Mouse (Mus musculus) limb, embryonic 11.5 days (tissue): ENCODE data around the gene Epha8. TPM values are rescaled to one million over a fixed set of nuclear protein-coding genes. Genes with fewer than 3 reads are reported as not detected.

Experiments used
- ATAC-seq: fragments of 200-750 bp; cut with Nextera tagmentation; 2 replicates; pipeline ENCODE4 v1.8.0; 2017; ENCODE audit warnings: low read depth; ENCODE audit not compliant: insufficient number of reproducible peaks, low FRiP score, low TSS enrichment
- DNase-seq: peaks from one replicate; pipeline ENCODE4 v3.0.0-alpha.2; 2015; ENCODE audit warnings: low spot score
- H3K27ac ChIP-seq: fragments of 300-500 bp; sonication (generic); replicated peaks from 2 replicates; pipeline ENCODE4 v1.5.1; 2014; ENCODE audit warnings: low read depth, mild to moderate bottlenecking, low read length
- H3K27me3 ChIP-seq: fragments of 300-500 bp; sonication (generic); 2 replicates; pipeline ENCODE4 v1.6.1; 2014; ENCODE audit warnings: mild to moderate bottlenecking, low read length, mixed read lengths; ENCODE audit not compliant: control insufficient read depth, insufficient read depth
- H3K36me3 ChIP-seq: fragments of 300-500 bp; sonication (generic); 2 replicates; pipeline ENCODE4 v1.6.1; 2014; ENCODE audit warnings: mild to moderate bottlenecking, low read length, moderate library complexity, mixed read lengths; ENCODE audit not compliant: control insufficient read depth, insufficient read depth
- H3K4me1 ChIP-seq: fragments of 300-500 bp; sonication (generic); 2 replicates; pipeline ENCODE4 v1.6.1; 2014; ENCODE audit warnings: low read length, mixed read lengths; ENCODE audit not compliant: control insufficient read depth, insufficient read depth
- H3K4me2 ChIP-seq: fragments of 300-500 bp; sonication (generic); 2 replicates; pipeline ENCODE4 v1.6.1; 2014; ENCODE audit warnings: low read depth, mild to moderate bottlenecking, moderate library complexity; ENCODE audit not compliant: severe bottlenecking
- H3K4me3 ChIP-seq: fragments of 300-500 bp; sonication (generic); 2 replicates; pipeline ENCODE4 v1.5.1; 2014; ENCODE audit warnings: low read depth, low read length
- H3K9ac ChIP-seq: fragments of 300-500 bp; sonication (generic); 2 replicates; pipeline ENCODE4 v1.6.1; 2014; ENCODE audit warnings: mild to moderate bottlenecking, low read length
- H3K9me3 ChIP-seq: fragments of 300-500 bp; sonication (generic); 2 replicates; pipeline ENCODE4 v1.6.1; 2016; ENCODE audit warnings: low read length; ENCODE audit not compliant: control insufficient read depth
- WGBS: fragments of 180-500 bp; shearing (Covaris S2); extraction: QIAGEN DNeasy Blood & Tissue Kit; methylation state at CpG from one replicate; pipeline ENCODE4 v1.1.7; 2014; 5-methylcytosine and 5-hydroxymethylcytosine counted together
- polyA plus RNA-seq: library from polyadenylated mRNA; unstranded; fragments of >200 nt; fragmentation: Nextera tagmentation; extraction: Ambion mirVana; gene quantifications from 2 replicates; pipeline ENCODE4 v1.2.1, GENCODE M21; 2014

Gene Epha8
- polyA plus RNA-seq, 1 experiment from 2014 or later: 0.09 TPM

DNA sequence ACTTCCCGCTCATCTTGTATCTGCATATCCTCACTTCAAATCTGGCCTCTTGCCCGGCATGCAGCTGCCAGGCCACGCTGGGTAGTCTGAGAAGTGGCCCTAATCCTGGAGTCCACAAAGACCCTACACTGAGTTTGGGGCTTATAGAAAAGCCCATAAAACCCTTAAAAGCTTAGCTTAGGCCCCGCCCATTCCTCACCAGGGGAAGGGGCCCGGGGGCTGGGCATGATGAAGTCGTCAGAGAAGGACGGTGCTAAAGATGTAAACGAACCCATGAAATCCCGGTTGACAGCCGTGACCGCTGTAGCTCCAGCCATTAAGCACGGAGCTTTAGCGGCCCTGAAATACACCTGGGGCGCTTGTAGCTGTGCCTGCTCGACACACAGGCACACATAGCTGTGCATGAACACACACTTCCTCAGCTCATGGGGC is 8.4 kb upstream of the Epha8 start:
- H3K36me3 ChIP-seq: no peaks in the 10 kb centered on the region
- no peaks in the 10 kb centered on the region for H3K9me3 ChIP-seq
- no peak overlapping the region for H3K4me2 ChIP-seq
- H3K9ac ChIP-seq: no peak overlapping the region
- H3K4me3 ChIP-seq: no peak overlapping the region
- peaks cover 19% of the 10 kb centered on the region for H3K4me1 ChIP-seq
- ATAC-seq (peak; percentile 69), DNase-seq (no peak)
- peaks cover 35% of the 10 kb centered on the region for H3K27me3 ChIP-seq
- WGBS: 15% methylated on average over 15 of the region's 15 CpGs
- no peak overlapping the region for H3K27ac ChIP-seq

GRCm38 (mm10) chr4:136962447-136962846 is 5.8 kb upstream of the Epha8 start:
- no peaks in the 10 kb centered on the region for H3K36me3 ChIP-seq
- no peak overlapping the region for H3K9ac ChIP-seq
- H3K4me1 ChIP-seq: peaks cover 13% of the 10 kb centered on the region
- H3K27ac ChIP-seq: no peak overlapping the region
- peaks cover 35% of the 10 kb centered on the region for H3K27me3 ChIP-seq
- 70% methylated on average over 4 of the region's 4 CpGs for WGBS
- H3K4me3 ChIP-seq: no peak overlapping the region
- DNase-seq (no peak), ATAC-seq (no peak)
- no peak overlapping the region for H3K4me2 ChIP-seq
- H3K9me3 ChIP-seq: no peaks in the 10 kb centered on the region

- ATAC-seq: no peak
- no peak for DNase-seq
- 11% methylated on average over 4 of the region's 4 CpGs for WGBS
Measured at GRCm38 (mm10) chr4:136961642-136962285, 5.1 kb upstream of the Epha8 start.

GRCm38 (mm10) chr4:136960581-136960980 is 4.0 kb upstream of the Epha8 start:
- 48% methylated on average over 9 of the region's 9 CpGs for WGBS
- Histone ChIP-seq H3K9ac (no peak overlapping the region), H3K36me3 (no peaks in the 10 kb centered on the region), H3K4me1 (peaks cover 19% of the 10 kb centered on the region), H3K9me3 (no peaks in the 10 kb centered on the region), H3K27ac (no peak overlapping the region), H3K4me3 (no peak overlapping the region), H3K4me2 (no peak overlapping the region), H3K27me3 (peaks cover 36% of the 10 kb centered on the region)
- DNase-seq: no peak
- no peak for ATAC-seq

More at GRCm38 (mm10) chr4:136961642-136962285, 5.1 kb upstream of the Epha8 start:
- Histone ChIP-seq H3K27ac (no peak overlapping the region), H3K27me3 (peaks cover 36% of the 10 kb centered on the region), H3K9ac (no peak overlapping the region), H3K36me3 (no peaks in the 10 kb centered on the region), H3K4me2 (no peak overlapping the region), H3K9me3 (no peaks in the 10 kb centered on the region), H3K4me1 (peaks cover 16% of the 10 kb centered on the region), H3K4me3 (no peak overlapping the region)

DNA sequence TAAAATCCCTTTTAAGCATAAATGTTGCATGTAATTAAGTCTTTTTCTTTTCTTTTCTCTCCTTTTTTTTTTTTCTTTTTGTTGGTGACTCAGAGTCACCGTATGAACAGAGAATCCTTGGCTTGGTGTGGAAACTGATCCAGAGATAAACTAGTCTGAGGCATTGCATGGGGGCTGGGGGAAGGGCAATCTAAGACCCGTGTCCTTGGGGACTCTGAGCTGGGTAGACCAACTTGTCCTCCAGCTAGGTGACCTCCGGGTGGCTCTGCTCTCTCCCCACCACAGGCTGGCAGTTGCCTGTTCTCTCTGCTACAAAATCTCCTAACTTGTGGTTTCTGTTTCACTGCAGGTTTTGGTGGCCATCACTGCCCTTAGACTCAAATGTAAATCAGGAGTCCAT is 3.5 kb upstream of the Epha8 start:
- DNase-seq: no peak
- Histone ChIP-seq H3K27me3 (peaks cover 40% of the 10 kb centered on the region), H3K9me3 (no peaks in the 10 kb centered on the region), H3K27ac (no peak overlapping the region), H3K4me3 (no peak overlapping the region), H3K9ac (no peak overlapping the region), H3K36me3 (no peaks in the 10 kb centered on the region), H3K4me2 (no peak overlapping the region), H3K4me1 (peaks cover 19% of the 10 kb centered on the region)
- WGBS: 63% methylated on average over 3 of the region's 3 CpGs
- no peak for ATAC-seq

DNA sequence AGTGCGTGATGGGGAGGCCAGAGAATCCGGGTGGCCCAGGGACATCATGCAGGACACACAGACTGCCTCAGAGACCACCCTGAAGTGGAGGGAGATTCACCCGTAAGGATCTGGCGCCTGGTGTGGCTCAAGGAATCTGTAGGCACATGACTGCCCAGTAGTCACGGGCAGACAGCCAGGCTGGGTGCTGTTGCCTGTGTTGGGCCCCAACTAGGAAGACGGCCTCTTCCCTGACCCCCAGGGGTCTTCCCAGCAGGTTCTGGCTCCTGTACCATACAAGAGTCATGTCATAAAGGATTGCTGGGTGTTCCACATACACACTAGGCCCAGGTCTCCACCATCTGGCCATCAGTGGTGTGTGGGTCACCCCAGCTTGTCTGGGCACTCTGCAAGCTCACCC is 2.1 kb downstream of the Epha8 start:
- peaks cover 46% of the 10 kb centered on the region for H3K27me3 ChIP-seq
- no peak for ATAC-seq
- 72% methylated on average over 6 of the region's 6 CpGs for WGBS

GRCm38 (mm10) chr4:136949266-136949989 is 7.2 kb downstream of the Epha8 start:
- Histone ChIP-seq H3K36me3 (no peaks in the 10 kb centered on the region), H3K4me1 (peaks cover 12% of the 10 kb centered on the region; the same call in 1 of the 2 replicates), H3K9ac (no peak overlapping the region), H3K9me3 (no peaks in the 10 kb centered on the region), H3K27ac (peak overlapping the region; percentile 36), H3K4me2 (no peak overlapping the region), H3K27me3 (peaks cover 4% of the 10 kb centered on the region; the same call in 1 of the 2 replicates), H3K4me3 (no peak overlapping the region)
- 18% methylated on average over 10 of the region's 10 CpGs for WGBS
- DNase-seq: peak; percentile 54
- ATAC-seq: 0 out of 2 replicates have a peak, but pooled peaks have one; percentile 20

More for the DNA sequence above, 2.1 kb downstream of the Epha8 start:
- H3K9ac ChIP-seq: no peak overlapping the region
- no peaks in the 10 kb centered on the region for H3K36me3 ChIP-seq
- no peak overlapping the region for H3K4me2 ChIP-seq
- H3K27ac ChIP-seq: no peak overlapping the region
- DNase-seq: no peak
- no peaks in the 10 kb centered on the region for H3K9me3 ChIP-seq
- no peak overlapping the region for H3K4me3 ChIP-seq
- H3K4me1 ChIP-seq: peaks cover 11% of the 10 kb centered on the region

DNA sequence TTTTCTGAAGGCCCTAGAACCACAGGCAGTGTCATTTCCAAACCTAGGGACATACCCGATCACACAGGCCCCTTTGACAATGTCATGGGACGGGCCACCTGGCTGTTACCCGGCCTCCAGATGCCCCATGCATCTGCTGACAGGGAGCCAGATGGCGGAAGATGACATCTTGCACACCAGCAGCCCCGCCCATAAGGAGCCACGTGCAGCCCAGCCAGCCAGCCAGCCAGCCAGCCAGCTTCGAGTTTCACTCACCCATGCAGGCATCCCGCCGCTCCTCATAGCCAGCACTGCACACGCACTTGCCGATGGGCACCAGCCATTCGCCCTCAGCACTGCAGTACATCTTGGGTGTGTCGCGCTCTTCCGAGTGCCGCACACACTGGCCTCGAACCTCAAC is 11.2 kb downstream of the Epha8 start:
- H3K27me3 ChIP-seq: no peaks in the 10 kb centered on the region
- no peak overlapping the region for H3K9ac ChIP-seq
- H3K27ac ChIP-seq: no peak overlapping the region
- H3K4me3 ChIP-seq: no peak overlapping the region
- no peak for DNase-seq
- H3K36me3 ChIP-seq: no peaks in the 10 kb centered on the region
- WGBS: 59% methylated on average over 17 of the region's 17 CpGs
- H3K4me2 ChIP-seq: no peak overlapping the region
- no peaks in the 10 kb centered on the region for H3K9me3 ChIP-seq
- ATAC-seq: no peak
- peaks cover 20% of the 10 kb centered on the region for H3K4me1 ChIP-seq
